Mouse (Mus musculus) limb, embryonic 14.5 days (tissue): Measurements from ENCODE around the gene Spata21. TPM values are rescaled to one million over a fixed set of nuclear protein-coding genes. Genes with fewer than 3 reads are reported as not detected.

Experiments
- ATAC-seq: fragments of 200-750 bp; cut with Nextera tagmentation; 2 replicates; pipeline ENCODE4 v1.8.0; 2017; ENCODE audit warnings: low read depth, moderate number of reproducible peaks, moderate TSS enrichment; ENCODE audit not compliant: low FRiP score
- DNase-seq: peaks from one replicate; pipeline ENCODE4 v3.0.0-alpha.2; 2015; ENCODE audit warnings: low spot score
- H3K27ac ChIP-seq: fragments of 300-500 bp; sonication (generic); replicated peaks from 2 replicates; pipeline ENCODE4 v1.5.1; 2014; ENCODE audit warnings: low read depth, mild to moderate bottlenecking, low read length, moderate library complexity, mixed read lengths
- H3K27me3 ChIP-seq: fragments of 300-500 bp; sonication (generic); 2 replicates; pipeline ENCODE4 v1.6.1; 2014; ENCODE audit warnings: low read length, mixed read lengths; ENCODE audit not compliant: control insufficient read depth, insufficient read depth
- H3K36me3 ChIP-seq: fragments of 300-500 bp; sonication (generic); 2 replicates; pipeline ENCODE4 v1.6.1; 2014; ENCODE audit warnings: mild to moderate bottlenecking, low read length, moderate library complexity, mixed read lengths; ENCODE audit not compliant: control insufficient read depth, insufficient read depth
- H3K4me1 ChIP-seq: fragments of 300-500 bp; sonication (generic); 2 replicates; pipeline ENCODE4 v1.6.1; 2014; ENCODE audit warnings: antibody characterized with exemption, low read length, mixed read lengths; ENCODE audit not compliant: control insufficient read depth, insufficient read depth
- H3K4me2 ChIP-seq: fragments of 300-500 bp; sonication (generic); replicated peaks from 2 replicates; pipeline ENCODE4 v1.6.1; 2014; ENCODE audit warnings: low read depth, mild to moderate bottlenecking, low read length, moderate library complexity; ENCODE audit not compliant: severe bottlenecking
- H3K4me3 ChIP-seq: fragments of 300-500 bp; sonication (generic); replicated peaks from 2 replicates; pipeline ENCODE4 v1.5.1; 2014; ENCODE audit warnings: low read length
- H3K9ac ChIP-seq: fragments of 300-500 bp; sonication (generic); 2 replicates; pipeline ENCODE4 v1.6.1; 2014; ENCODE audit warnings: mild to moderate bottlenecking, low read depth, low read length, moderate library complexity; ENCODE audit not compliant: severe bottlenecking
- H3K9me3 ChIP-seq: fragments of 300-500 bp; sonication (generic); 2 replicates; pipeline ENCODE4 v1.6.1; 2016; ENCODE audit warnings: low read length; ENCODE audit not compliant: control insufficient read depth
- POLR2A ChIP-seq: fragments of 200-500 bp; IDR thresholded peaks from 2 replicates; pipeline ENCODE4 v1.8.0; 2012; ENCODE audit warnings: inconsistent platforms, mild to moderate bottlenecking, moderate library complexity, borderline replicate concordance; ENCODE audit not compliant: insufficient read depth, insufficient read length; ENCODE audit errors: extremely low read depth
- WGBS: fragments of 180-500 bp; shearing (Covaris S2); extraction: QIAGEN DNeasy Blood & Tissue Kit; methylation state at CpG from one replicate; pipeline ENCODE4 v1.1.7; 2014; 5-methylcytosine and 5-hydroxymethylcytosine counted together
- polyA plus RNA-seq, 2 experiments: library from polyadenylated mRNA; depleted of rRNA in 1 of 2; stranded (reverse) in 1 of 2; unstranded in 1 of 2; fragments of >200 nt; fragmentation: Nextera tagmentation in 1 of 2; extraction: Ambion mirVana in 1 of 2; gene quantifications; 2 replicates each; pipeline versions ENCODE4 v1.2.1 to v1.2.3; 2012 to 2014

Gene Spata21
- polyA plus RNA-seq, 2 experiments: 0.04 to 0.43 TPM

GRCm38 (mm10) chr4:141052442-141052841, 35.7 kb upstream of the Spata21 start:
- no peaks in the 10 kb centered on the region for H3K27me3 ChIP-seq
- H3K4me1 ChIP-seq: no peaks in the 10 kb centered on the region
- H3K4me2 ChIP-seq: no peak overlapping the region
- H3K27ac ChIP-seq: no peak overlapping the region
- TF ChIP-seq POLR2A: no peak
- 91% methylated on average over 12 of the region's 12 CpGs for WGBS
- no peak for DNase-seq
- H3K4me3 ChIP-seq: no peak overlapping the region
- peaks cover 20% of the 10 kb centered on the region for H3K36me3 ChIP-seq
- no peak overlapping the region for H3K9ac ChIP-seq
- no peak for ATAC-seq
- H3K9me3 ChIP-seq: no peaks in the 10 kb centered on the region

GRCm38 (mm10) chr4:141053138-141053537, 35.0 kb upstream of the Spata21 start:
- H3K9me3 ChIP-seq: no peaks in the 10 kb centered on the region
- ATAC-seq (no peak), DNase-seq (no peak)
- peaks cover 22% of the 10 kb centered on the region for H3K36me3 ChIP-seq
- no peak overlapping the region for H3K4me3 ChIP-seq
- H3K4me2 ChIP-seq: no peak overlapping the region
- WGBS: 59% methylated on average over 8 of the region's 8 CpGs
- no peak overlapping the region for H3K27ac ChIP-seq
- H3K9ac ChIP-seq: 0 out of 2 replicates have a peak overlapping the region, but pooled peaks have one; percentile 12
- no peaks in the 10 kb centered on the region for H3K4me1 ChIP-seq
- TF ChIP-seq POLR2A: no peak
- no peaks in the 10 kb centered on the region for H3K27me3 ChIP-seq

DNA sequence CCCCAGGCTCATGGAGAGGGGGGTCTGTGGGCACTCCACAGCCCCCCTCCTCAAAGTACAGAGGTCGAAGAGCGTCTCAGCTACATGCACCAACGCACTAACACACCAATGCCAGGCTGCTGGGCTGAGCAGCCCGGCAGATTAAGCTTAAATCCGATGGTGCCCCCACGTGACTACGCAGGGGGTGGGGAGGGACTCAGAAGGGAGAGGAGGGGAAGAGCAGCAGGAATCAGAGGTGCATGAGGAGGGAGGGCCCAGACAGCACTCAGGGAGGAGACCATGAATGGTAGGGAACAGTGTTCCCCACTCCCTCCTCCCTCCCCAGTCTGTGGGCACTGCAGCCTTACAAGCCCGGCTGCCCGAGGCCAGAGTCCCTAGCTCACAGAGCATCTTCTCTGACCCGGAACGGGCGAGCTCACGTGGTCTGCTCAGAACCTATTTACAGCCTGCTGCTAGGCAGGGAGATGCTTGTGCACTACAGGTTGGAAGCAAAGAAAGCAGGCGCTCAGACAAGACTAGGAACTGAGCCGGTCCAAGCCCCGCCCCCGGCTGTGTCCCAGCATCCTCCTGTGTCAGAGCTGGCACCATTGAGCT, 34.5 kb upstream of the Spata21 start:
- WGBS: 53% methylated on average over 17 of the region's 17 CpGs
- H3K9ac ChIP-seq: peak overlapping the region; percentile 36
- no peak for TF ChIP-seq POLR2A
- no peak overlapping the region for H3K4me3 ChIP-seq
- ATAC-seq (no peak), DNase-seq (no peak)
- H3K36me3 ChIP-seq: peaks cover 22% of the 10 kb centered on the region
- no peak overlapping the region for H3K27ac ChIP-seq
- no peaks in the 10 kb centered on the region for H3K27me3 ChIP-seq
- no peaks in the 10 kb centered on the region for H3K9me3 ChIP-seq
- H3K4me1 ChIP-seq: no peaks in the 10 kb centered on the region
- no peak overlapping the region for H3K4me2 ChIP-seq

GRCm38 (mm10) chr4:141056970-141057369, 31.2 kb upstream of the Spata21 start:
- no peaks in the 10 kb centered on the region for H3K9me3 ChIP-seq
- H3K4me1 ChIP-seq: peaks cover 13% of the 10 kb centered on the region
- DNase-seq (no peak), ATAC-seq (no peak)
- no peak overlapping the region for H3K9ac ChIP-seq
- no peak overlapping the region for H3K27ac ChIP-seq
- H3K36me3 ChIP-seq: peaks cover 19% of the 10 kb centered on the region
- whole genome bisulfite sequencing: 97% methylated on average over 10 of the region's 10 CpGs
- no peaks in the 10 kb centered on the region for H3K27me3 ChIP-seq
- no peak for TF ChIP-seq POLR2A
- no peak overlapping the region for H3K4me2 ChIP-seq
- H3K4me3 ChIP-seq: no peak overlapping the region

DNA sequence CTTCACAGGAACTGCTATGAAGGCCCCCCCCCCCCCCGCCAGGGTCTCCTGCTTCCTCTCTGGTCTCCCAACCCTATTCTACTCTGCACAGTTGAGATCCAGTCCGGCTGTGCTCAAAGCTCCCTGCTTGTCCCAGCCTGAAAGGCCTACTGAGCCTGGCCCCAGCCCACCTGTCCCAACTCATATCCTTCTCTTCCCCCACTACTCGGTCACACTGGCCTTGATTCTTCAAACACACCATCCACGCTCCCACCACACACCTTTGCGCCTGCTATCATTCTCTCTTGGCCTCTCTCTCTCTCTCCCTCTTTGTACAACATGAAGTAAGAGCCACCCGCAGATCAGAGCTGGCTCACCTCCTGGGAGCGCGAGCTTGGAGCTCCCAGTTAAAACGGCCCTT, 29.3 kb upstream of the Spata21 start:
- WGBS: 81% methylated on average over 9 of the region's 9 CpGs
- no peak overlapping the region for H3K27ac ChIP-seq
- H3K36me3 ChIP-seq: peaks cover 12% of the 10 kb centered on the region
- no peak for TF ChIP-seq POLR2A
- no peaks in the 10 kb centered on the region for H3K27me3 ChIP-seq
- no peaks in the 10 kb centered on the region for H3K9me3 ChIP-seq
- ATAC-seq (no peak), DNase-seq (no peak)
- peak overlapping the region; percentile 16; the same call in 1 of the 2 replicates for H3K9ac ChIP-seq
- H3K4me3 ChIP-seq: no peak overlapping the region
- H3K4me1 ChIP-seq: peaks cover 13% of the 10 kb centered on the region
- H3K4me2 ChIP-seq: no peak overlapping the region
